Mouse (Mus musculus): Measurements from ENCODE around the gene Gata3.
A peak's percentile ranks its signal among the peaks of the same experiment; 100 is the strongest.

Gata3 gene

GRCm38 (mm10) chr2:9889651-9890183, at the start of gene Gata3:
TSS of gene Gata3 (minus strand) at chr2:9890034.
- no peak for DNase-seq

GRCm38 (mm10) chr2:9939250-9939649, 49.4 kb upstream of the Gata3 start:
- DNase-seq, result no peak

- no peak for DNase-seq
These were observed 46.1 kb upstream of the Gata3 start for GRCm38 (mm10) chr2:9935965-9936364.

DNA sequence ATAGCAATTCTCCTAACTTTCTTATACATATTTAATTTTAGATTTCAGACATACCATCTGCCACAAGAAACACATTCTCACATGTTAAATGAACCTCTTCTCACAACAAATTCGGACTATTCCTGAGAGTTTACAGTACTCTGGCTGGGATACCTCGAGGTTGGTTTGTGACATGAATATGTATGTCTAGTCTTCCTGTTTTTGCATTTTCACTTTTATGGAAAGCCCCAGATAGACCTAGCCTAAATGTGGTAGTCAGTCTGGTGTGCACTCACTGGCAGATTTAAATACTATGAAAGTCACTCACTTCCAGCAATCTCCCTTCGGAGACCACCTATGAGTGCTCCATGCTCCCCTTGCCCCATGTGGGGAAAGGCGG, 37.1 kb upstream of the Gata3 start:
- DNase-seq, result no peak

GRCm38 (mm10) chr2:9926194-9926904, 36.5 kb upstream of the Gata3 start:
- peak in 1 of 2 experiments; percentile 6 for DNase-seq

DNA sequence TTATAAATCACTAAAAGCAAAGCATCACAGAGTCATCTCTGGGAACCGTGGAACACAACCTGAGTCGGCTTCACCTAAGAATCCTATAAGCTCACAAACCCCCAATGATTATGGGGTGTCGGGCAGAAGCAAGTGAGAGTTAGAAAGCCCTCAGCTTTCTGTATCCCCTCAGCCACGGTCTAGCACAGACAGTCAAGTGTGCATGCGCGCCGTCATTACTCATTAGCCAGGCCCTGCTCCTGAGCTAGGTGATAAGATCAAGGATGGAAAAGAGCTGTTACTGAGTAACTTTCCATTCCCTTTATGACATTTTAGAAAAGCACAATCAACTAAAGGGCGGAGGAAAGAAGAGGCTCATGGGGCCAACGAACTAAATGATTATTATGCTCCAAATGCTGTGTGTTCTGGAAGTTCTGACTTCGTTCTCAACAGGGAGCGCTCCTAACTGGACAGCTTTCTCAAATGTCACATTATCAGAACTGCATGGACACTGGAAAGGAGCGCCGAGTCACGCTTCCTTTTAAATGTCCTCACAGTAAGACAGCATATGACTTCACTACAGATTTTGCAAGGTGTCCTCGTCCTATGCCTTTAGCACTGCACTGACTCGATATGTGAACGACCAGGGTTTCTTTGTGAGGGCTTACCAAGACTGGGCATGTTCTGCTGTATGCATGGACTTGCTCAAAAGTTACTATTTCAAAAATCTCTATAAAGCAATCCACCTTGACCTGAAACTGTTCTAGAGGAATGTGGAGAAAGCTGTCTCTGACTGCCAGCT, 29.0 kb upstream of the Gata3 start:
- DNase-seq, result no peak

DNA sequence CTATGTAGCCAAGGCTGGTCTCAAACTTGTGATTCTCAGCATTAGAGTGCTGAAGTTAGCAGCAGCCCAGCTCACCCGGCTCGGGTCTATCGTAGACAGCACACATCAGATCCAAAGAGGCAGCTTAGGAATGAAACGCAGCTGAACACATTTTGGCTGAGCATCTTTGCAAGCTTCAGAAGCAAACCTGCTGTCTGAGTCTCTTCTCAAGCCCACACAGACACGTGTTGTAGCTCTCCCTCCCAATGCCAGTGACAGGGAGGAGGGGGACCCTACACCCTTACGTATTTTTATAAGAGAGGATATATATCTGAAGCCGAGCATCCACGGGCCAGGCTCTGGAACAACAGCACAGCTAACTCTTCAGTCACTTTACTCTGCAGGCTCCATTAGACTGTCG, 27.8 kb upstream of the Gata3 start:
- no peak for DNase-seq

DNA sequence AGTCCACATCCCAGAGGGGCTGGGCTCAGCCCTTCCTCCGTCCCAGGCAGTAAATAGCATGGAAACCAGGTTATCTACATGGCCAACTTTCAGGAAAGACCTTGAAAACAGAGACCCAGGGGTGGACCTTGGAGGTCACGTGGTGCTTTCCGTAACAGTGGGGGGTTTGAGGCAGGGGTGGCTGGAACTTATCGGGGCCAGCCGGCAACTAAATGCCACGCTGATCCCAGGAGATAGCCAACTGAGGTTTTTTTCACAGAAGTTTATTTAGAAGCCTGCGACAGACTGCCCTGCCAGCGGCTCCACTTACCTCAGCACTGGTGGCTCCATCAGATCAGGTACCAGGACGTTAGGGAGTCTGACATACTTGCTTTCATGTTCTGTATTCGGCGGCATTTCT, 16.2 kb upstream of the Gata3 start:
- DNase-seq, result no peak

DNA sequence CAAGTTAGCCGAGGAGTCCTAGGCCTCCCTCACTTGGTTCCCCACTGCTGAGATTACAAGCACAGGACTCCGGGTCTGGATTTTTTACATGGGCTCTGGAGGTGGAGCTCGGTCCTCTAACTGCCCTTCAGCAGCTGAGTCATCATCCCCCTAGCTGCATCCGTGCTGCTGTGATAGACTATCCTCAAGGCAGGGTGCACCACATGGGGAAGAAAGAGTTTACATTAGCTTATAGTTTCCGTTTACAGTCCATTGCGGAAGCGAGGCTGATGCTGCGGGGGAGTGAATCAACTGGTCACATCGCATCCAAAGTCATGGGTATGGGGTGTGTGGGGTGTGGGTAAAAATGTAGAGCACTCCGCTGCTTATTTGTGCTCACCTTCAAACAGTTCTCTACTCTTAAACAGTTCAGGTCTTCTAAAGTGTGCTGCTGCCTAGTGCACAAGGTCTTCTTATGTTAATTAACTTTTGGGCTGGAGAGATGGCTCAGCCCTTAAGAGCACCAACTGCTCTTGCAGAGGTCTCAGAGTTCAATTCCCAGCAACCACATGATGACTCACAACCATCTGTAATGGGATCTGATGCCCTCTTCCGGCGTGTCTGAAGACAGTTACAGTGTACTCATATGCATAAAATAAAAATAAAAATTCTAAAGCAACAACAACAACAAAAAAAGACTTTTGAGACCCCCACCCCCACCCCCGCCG, 14.2 kb upstream of the Gata3 start:
- DNase-seq, result no peak

DNA sequence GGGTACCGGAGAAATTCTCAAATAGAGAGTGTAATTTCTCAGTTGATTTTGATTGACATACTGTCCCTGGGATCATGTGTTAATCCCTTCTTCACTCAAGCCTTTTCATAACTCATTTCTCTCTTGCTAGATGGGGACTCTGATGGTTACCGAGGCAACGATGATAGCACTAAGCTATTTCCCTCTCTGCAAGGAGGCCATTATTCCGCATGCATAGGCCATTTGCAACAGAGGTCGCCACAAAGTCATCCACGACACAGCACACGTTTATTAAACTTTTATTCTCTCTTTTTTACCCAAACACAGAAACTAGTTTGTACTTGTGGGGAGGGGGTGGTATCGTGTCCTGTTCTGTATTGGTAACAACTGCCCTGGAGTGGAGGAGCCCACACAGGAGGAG, 8.0 kb upstream of the Gata3 start:
- no peak for DNase-seq

- DNase-seq, result no peak
These were observed 6.4 kb upstream of the Gata3 start for GRCm38 (mm10) chr2:9896097-9896770.

- no peak for DNase-seq
These were observed 5.2 kb upstream of the Gata3 start for GRCm38 (mm10) chr2:9894836-9895593.

- DNase-seq, result no peak
These were observed 3.6 kb upstream of the Gata3 start for GRCm38 (mm10) chr2:9893272-9893953.

DNA sequence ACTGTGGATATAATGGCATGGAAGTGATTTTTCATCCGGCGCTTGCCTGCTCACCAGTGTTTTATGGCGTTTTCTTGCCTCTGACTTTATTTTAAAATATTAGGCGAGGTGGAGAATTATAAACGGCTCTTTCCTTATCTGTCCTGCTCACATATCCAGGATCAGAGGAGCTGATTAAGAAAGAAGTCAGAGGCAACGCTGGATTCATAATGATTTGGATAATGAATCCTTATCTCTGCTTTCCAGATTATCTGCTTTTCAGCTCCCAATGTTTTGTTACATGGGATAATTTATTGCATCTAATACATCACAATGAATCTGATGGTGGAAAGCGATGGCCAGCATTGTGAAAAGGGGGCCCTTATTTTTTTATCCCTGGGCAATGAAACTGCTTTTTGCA, 2.7 kb upstream of the Gata3 start:
- DNase-seq, result no peak

GRCm38 (mm10) chr2:9890906-9891305, 1.1 kb upstream of the Gata3 start:
- no peak for DNase-seq

DNA sequence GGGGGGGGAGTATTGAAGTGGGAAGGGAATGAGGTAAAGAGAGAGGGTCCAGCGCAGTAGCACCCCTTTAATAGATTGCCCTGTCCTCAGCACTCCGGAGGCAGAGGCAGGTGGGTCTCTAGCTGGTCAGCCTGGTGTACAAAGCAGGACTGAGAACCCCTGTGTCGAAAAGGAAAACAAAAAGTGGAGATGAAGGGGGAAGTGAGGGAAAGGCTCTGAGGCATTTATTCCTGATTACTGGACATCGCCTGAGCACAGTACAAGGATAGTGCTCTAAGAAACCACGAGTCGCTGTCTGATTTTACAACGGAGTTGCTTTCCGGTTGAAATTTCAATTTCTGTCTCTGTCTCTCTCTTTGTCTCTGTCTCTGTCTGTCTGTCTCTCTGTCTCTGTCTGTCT, 417 bp upstream of the Gata3 start:
- no peak for DNase-seq

DNA sequence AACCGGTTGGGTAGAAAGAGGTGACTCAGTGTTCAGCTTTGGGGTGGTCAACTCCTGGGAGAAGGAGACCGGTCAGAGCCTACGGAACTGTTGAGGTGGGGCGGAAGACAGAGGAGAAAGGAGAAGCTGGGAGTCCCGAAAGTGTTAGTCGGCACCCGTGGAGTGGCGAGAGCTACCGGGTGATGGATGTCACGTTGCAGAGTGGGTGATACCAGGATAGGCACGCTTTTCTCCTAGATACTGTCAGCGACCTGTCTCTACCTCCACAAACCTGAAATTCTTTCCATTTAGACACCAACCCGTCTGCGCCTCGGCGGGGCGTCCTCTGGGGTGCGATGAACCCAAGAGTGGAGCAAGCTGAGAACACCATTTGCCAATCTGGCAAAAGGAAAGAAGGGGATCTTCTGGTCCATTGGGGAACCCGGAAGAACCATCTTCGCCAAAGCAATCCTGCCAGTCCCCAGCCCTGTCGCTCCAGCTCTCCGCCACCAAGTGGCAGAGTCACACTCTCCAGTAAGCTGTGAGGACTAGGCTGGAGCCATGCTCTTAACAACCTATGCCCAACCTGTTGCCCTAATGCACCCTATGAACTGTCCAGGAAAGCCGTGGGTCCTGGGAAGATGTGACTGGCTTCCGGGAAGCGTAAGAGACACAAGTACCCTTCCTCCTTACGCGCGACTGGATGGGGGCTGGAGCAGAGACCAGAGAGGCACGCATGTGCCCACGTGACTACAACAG, 752 bp downstream of the Gata3 start, which contains the start of gene 9230102O04Rik:
TSS of gene 9230102O04Rik (minus strand) at position 628 of the 738 bp plus-strand sequence.
- DNase-seq, result peak in 1 of 2 experiments; percentile 46

DNA sequence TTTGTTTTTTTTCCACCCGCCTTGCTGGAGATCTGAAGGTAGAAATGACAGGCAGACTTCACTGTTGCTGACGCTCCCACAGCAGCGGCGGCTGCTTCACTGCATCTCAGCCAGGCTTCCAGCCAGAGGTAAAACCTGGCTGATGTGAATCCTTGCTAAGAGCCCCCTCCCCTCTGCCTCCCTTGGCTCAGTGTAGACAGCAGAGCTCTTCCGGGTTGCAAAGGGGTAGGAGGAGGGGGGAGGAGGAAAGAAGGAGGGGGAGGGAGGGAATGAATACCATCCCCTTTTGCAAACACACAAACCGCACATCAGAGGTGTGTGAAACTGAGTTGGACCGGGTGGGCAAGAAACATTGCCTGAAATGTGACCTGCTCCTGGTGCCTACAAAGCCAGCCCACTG, 2.2 kb downstream of the Gata3 start:
- DNase-seq, result no peak

GRCm38 (mm10) chr2:9886921-9887610, 2.8 kb downstream of the Gata3 start:
- DNase-seq, result no peak

- no peak for DNase-seq
These were observed 3.8 kb downstream of the Gata3 start for GRCm38 (mm10) chr2:9886031-9886430.
